Mouse (Mus musculus) layer of hippocampus, adult 8-10 months (tissue): ENCODE measurements around the gene Poll. TPM values are rescaled to one million over a fixed set of nuclear protein-coding genes. Genes with fewer than 3 reads are reported as not detected.

Source experiments
- DNase-seq, 2 experiments: peaks; one replicate each; pipeline ENCODE4 v3.0.0; 2022; ENCODE audit warnings: low spot score in 2 of 2
- total RNA-seq, 4 experiments: library from RNA; stranded (reverse); gene quantifications; 2 replicates each; pipeline ENCODE4 v1.2.4; 2022

The Poll gene
- total RNA-seq, 4 experiments from 2014 or later = 8.9 to 9.9 (median 9.4) TPM

GRCm38 (mm10) chr19:45535929-45536328, 24.4 kb downstream of the Poll start:
- no peak for DNase-seq

- no peak for DNase-seq
These were observed 25.1 kb downstream of the Poll start for GRCm38 (mm10) chr19:45535214-45535735.

GRCm38 (mm10) chr19:45533617-45534016, 26.7 kb downstream of the Poll start:
- no peak for DNase-seq

GRCm38 (mm10) chr19:45531554-45531953, 28.8 kb downstream of the Poll start:
- no peak for DNase-seq

- DNase-seq = no peak
These were observed 29.9 kb downstream of the Poll start for GRCm38 (mm10) chr19:45530200-45530995.

- no peak for DNase-seq
These were observed 31.0 kb downstream of the Poll start for GRCm38 (mm10) chr19:45529294-45529693.

- DNase-seq = no peak
These were observed 32.3 kb downstream of the Poll start for GRCm38 (mm10) chr19:45527931-45528534.

- DNase-seq = no peak
These were observed 32.9 kb downstream of the Poll start for GRCm38 (mm10) chr19:45527382-45527781.

- no peak for DNase-seq
These were observed 44.1 kb downstream of the Poll start for GRCm38 (mm10) chr19:45516264-45516663.

- no peak for DNase-seq
These were observed 45.0 kb downstream of the Poll start for GRCm38 (mm10) chr19:45515341-45515740.

GRCm38 (mm10) chr19:45511406-45511805, 48.9 kb downstream of the Poll start:
- DNase-seq = no peak

- DNase-seq = no peak
These were observed 49.7 kb downstream of the Poll start for GRCm38 (mm10) chr19:45510680-45511079.

- DNase-seq = peak in 1 of 2 experiments; percentile 48
These were observed 52.8 kb downstream of the Poll start for GRCm38 (mm10) chr19:45507531-45507930.

GRCm38 (mm10) chr19:45505446-45505845, 54.9 kb downstream of the Poll start:
- DNase-seq = no peak

Other genes starting within 250 kb of the Poll start
- gene Btrc, start 196.8 kb downstream of the Poll start, total RNA-seq = 100 to 1,000 TPM in 2 of 4 experiments, 10 to 100 TPM in 2; 89.1 to 111 (median 97.8) TPM
- 10 to 100 TPM; 50.7 to 66.2 (median 63.5) TPM for gene Gm17018, start 84 bp upstream of the Poll start, total RNA-seq
- 10 to 100 TPM; 37.7 to 42.2 (median 40.0) TPM for gene Fbxw4, start 99.8 kb upstream of the Poll start, total RNA-seq
- not detected for gene Fgf8, start 182.4 kb upstream of the Poll start, total RNA-seq
- 10 to 100 TPM in 2 of 4 experiments, 1 to 10 TPM in 2; 7.6 to 12.9 (median 9.1) TPM for gene Npm3, start 189.1 kb upstream of the Poll start, total RNA-seq
- 100 to 1,000 TPM; 137 to 170 (median 155) TPM for gene Mgea5, start 223.3 kb upstream of the Poll start, total RNA-seq